Mouse (Mus musculus): Measurements from ENCODE around the gene Otud7b. TPM values are rescaled to one million over a fixed set of nuclear protein-coding genes. Genes with fewer than 3 reads are reported as not detected.

Gene Otud7b
- polyA plus RNA-seq, 1 experiment: 17.6 TPM

Other genes with a start within 250 kb of the Otud7b start
- 35.9 and 36.2 TPM in 2 replicates for gene Prpf3, start 248.6 kb upstream of the Otud7b start, polyA plus RNA-seq (2012; rRNA removed)
- 235 and 288 TPM in 2 replicates for gene Mrps21, start 233.0 kb upstream of the Otud7b start, polyA plus RNA-seq (2012; rRNA removed)
- 37.2 and 42.7 TPM in 2 replicates for gene Ciart, start 222.3 kb upstream of the Otud7b start, polyA plus RNA-seq (2012; rRNA removed)
- 15.0 and 16.2 TPM in 2 replicates for gene BC028528, start 212.5 kb upstream of the Otud7b start, polyA plus RNA-seq (2012; rRNA removed)
- 70.6 and 75.5 TPM in 2 replicates for gene Aph1a, start 210.6 kb upstream of the Otud7b start, polyA plus RNA-seq (2012; rRNA removed)
- 12.8 and 14.6 TPM in 2 replicates for gene Car14, start 199.8 kb upstream of the Otud7b start, polyA plus RNA-seq (2012; rRNA removed)
- 117 and 123 TPM in 2 replicates for gene Anp32e, start 175.3 kb upstream of the Otud7b start, polyA plus RNA-seq (2012; rRNA removed)
- gene Plekho1, start 108.5 kb upstream of the Otud7b start, polyA plus RNA-seq (2012; rRNA removed): 131 and 156 TPM in 2 replicates
- gene Vps45, start 46.1 kb upstream of the Otud7b start, polyA plus RNA-seq (2012; rRNA removed): 32.7 and 33.0 TPM in 2 replicates
- 21.3 and 25.7 TPM in 2 replicates for gene Mtmr11, start 57.5 kb downstream of the Otud7b start, polyA plus RNA-seq (2012; rRNA removed)
- gene Sf3b4, start 67.8 kb downstream of the Otud7b start, polyA plus RNA-seq (2012; rRNA removed): 56.5 and 61.5 TPM in 2 replicates
- gene Sv2a, start 76.6 kb downstream of the Otud7b start, polyA plus RNA-seq (2012; rRNA removed): 309 and 315 TPM in 2 replicates
- gene Bola1, start 115.2 kb downstream of the Otud7b start, polyA plus RNA-seq (2012; rRNA removed): 34.8 and 36.6 TPM in 2 replicates
- gene Hist2h2ab, start 115.3 kb downstream of the Otud7b start, polyA plus RNA-seq (2012; rRNA removed): 0.71 and 2.0 TPM in 2 replicates
- 0.80 and 1.9 TPM in 2 replicates for gene Hist2h2ac, start 116.4 kb downstream of the Otud7b start, polyA plus RNA-seq (2012; rRNA removed)
- 10.5 and 12.2 TPM in 2 replicates for gene Hist2h2be, start 116.6 kb downstream of the Otud7b start, polyA plus RNA-seq (2012; rRNA removed)
- gene Hist2h3c2, start 134.6 kb downstream of the Otud7b start, polyA plus RNA-seq (2012; rRNA removed): 14.1 and 17.1 TPM in 2 replicates
- 6.9 TPM in 1 of 2 replicates, not detected in the other for gene Hist2h2aa2, start 135.7 kb downstream of the Otud7b start, polyA plus RNA-seq (2012; rRNA removed)
- 146 and 222 TPM in 2 replicates for gene Hist2h2aa1, start 141.0 kb downstream of the Otud7b start, polyA plus RNA-seq (2012; rRNA removed)
- not detected in 2 replicates for gene Hist2h3c1, start 142.2 kb downstream of the Otud7b start, polyA plus RNA-seq (2012; rRNA removed)
- gene Hist2h4, start 158.8 kb downstream of the Otud7b start, polyA plus RNA-seq (2012; rRNA removed): 3.3 and 3.9 TPM in 2 replicates
- 7.3 and 8.1 TPM in 2 replicates for gene Hist2h3b, start 164.1 kb downstream of the Otud7b start, polyA plus RNA-seq (2012; rRNA removed)
- 1.3 and 2.0 TPM in 2 replicates for gene Hist2h2bb, start 165.2 kb downstream of the Otud7b start, polyA plus RNA-seq (2012; rRNA removed)
- 3.0 and 4.8 TPM in 2 replicates for gene Fcgr1, start 189.4 kb downstream of the Otud7b start, polyA plus RNA-seq (2012; rRNA removed)

Data from frontal cortex, adult 2 months (tissue).